Mouse (Mus musculus): ENCODE results near the gene Fry. TPM values are rescaled to one million over a fixed set of nuclear protein-coding genes. Genes with fewer than 3 reads are reported as not detected.

The Fry gene
- polyA plus RNA-seq, 1 experiment from 2014 or later = 12.4 TPM

DNA sequence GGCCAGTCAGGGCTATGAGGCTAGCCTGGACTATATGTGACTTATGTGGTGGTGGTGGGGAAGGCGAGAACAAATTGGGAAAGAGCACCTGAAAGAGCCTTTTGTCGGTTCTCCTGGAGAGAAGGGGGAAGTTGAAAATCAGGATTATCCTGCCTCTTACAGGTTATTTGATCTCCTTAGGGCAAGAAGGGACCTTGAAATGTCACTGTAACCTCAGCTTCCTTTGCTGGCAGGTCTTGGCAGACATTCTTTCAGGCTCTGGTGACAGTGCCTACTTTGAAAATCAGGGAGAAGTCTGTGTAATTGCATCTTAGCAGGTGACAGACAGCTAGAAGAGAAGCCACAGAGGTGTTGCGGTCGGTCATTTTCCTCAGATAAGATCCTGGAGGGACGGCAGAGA is 184.6 kb downstream of the Fry start:
- 87% methylated on average over 5 of the region's 5 CpGs for WGBS (ENCODE audit: missing documents)
- Histone ChIP-seq H3K79me2 (ENCODE audit: inconsistent target) (no peaks in the 10 kb centered on the region), H3K36me3 (ENCODE audit: inconsistent target) (no peaks in the 10 kb centered on the region), H3K4me3 (ENCODE audit: inconsistent target) (no peak overlapping the region), H3K27ac (no peak overlapping the region)

DNA sequence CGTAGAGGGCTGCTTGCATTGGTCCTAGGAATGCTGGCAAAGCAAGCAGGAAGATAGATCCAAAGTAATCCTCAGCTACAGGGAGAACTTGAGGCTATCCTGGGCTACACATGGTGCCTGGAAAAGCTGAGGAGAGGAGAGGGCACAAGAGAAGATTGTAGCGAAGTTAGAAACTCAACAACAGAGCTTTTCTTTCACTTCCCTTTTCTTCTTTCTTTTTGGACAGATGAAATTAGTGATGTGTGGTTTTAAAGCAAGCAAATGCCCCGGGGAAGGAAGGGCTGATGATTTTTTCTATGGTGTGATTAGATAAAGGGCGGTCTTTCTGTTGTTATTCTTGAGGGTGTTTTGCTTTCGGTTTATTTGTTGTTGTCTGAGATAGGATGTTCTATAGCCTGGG is 188.1 kb downstream of the Fry start:
- Histone ChIP-seq H3K27ac (no peak overlapping the region), H3K79me2 (ENCODE audit: inconsistent target) (no peaks in the 10 kb centered on the region), H3K36me3 (ENCODE audit: inconsistent target) (no peaks in the 10 kb centered on the region), H3K4me3 (ENCODE audit: inconsistent target) (no peak overlapping the region; the same call in 1 of the 2 replicates)
- 23% methylated on average over 5 of the region's 5 CpGs for WGBS (ENCODE audit: missing documents)

DNA sequence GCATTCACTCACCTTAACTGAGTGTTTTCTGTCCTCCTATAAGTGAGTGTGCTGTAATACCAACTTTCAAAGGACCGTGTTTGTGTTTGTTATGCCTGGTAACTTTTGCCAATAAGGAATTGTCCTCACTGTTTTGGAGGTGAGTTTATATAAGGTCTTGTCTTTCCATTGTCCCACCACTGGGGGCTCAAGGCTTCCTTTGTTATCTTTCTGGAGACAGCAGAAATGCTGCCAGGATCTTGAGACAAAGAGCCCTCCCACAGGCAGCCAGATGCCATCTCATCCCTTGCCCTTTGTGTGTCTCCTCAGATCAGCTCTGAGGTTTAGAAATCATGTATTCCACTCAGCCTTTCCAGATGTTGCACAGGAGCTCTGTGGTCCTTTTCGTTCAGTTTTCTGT is 194.8 kb downstream of the Fry start:
- no peak overlapping the region for H3K27ac ChIP-seq
- no peaks in the 10 kb centered on the region for H3K36me3 ChIP-seq (ENCODE audit: inconsistent target)
- H3K79me2 ChIP-seq (ENCODE audit: inconsistent target) = no peaks in the 10 kb centered on the region
- H3K4me3 ChIP-seq (ENCODE audit: inconsistent target) = no peak overlapping the region
- 90% methylated on average over 2 of the region's 2 CpGs for WGBS (ENCODE audit: missing documents)

DNA sequence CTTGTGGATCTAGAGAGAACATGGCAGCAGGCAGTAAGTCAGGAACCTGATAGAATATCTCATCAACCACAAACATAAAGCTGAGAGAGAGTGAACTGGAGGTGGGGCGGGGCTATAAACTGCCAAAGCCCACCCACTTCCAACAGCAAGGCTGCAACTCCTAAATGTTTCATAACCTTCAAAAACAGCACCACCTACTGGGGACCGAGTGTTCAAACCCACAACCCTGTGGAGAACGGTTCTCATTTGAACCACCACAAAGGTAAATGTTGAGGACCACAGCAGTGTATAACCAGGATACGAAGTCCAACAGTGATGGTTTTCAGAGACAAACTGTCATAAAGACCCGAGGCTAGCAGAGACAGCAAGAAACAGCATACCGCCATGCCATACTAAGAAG is 196.1 kb downstream of the Fry start:
- Histone ChIP-seq H3K79me2 (ENCODE audit: inconsistent target) (no peaks in the 10 kb centered on the region), H3K4me3 (ENCODE audit: inconsistent target) (no peak overlapping the region), H3K36me3 (ENCODE audit: inconsistent target) (no peaks in the 10 kb centered on the region), H3K27ac (no peak overlapping the region)
- 92% methylated on average over 6 of the region's 6 CpGs for WGBS (ENCODE audit: missing documents)

DNA sequence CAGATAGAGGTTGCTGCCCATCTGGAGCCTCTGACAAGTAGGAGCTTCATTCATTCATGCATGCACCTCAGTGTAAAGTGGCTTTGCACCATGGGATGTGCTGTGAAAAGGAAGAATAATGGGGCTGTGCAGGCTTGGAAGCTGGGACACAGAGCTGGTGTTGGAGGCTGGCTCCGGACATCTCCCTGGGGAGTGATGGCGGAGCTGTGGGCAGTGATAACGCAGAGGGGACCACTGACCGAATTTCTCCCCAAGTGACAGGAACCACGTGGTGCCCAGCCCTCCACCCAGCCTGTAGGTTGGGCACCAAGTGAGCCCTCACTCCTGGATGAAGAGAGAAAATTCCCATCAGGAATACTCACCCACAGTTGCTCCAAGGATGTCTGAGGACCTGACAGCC is 207.0 kb downstream of the Fry start:
- H3K27ac ChIP-seq = no peak overlapping the region
- no peaks in the 10 kb centered on the region for H3K79me2 ChIP-seq (ENCODE audit: inconsistent target)
- no peak overlapping the region for H3K4me3 ChIP-seq (ENCODE audit: inconsistent target)
- WGBS (ENCODE audit: missing documents) = 93% methylated on average over 5 of the region's 5 CpGs
- H3K36me3 ChIP-seq (ENCODE audit: inconsistent target) = no peaks in the 10 kb centered on the region

DNA sequence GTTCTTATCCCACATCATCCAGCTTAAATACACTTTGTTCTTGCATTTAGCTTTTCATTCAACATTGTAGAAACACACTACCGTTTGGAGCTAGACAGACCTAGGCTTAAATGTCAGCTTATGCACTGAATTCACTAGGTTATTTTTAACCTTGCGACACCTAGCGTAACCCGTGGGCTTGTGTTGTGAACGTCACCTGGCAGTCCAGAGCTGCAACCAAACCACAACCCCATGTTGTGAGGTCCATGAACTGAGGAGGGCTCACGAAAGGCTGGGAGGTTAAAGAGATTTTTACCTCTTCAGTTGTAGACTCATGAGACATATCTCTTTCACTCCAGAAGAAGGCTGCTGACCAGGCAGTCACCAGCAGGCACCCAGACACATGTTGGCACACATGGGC is 210.2 kb downstream of the Fry start:
- no peaks in the 10 kb centered on the region for H3K36me3 ChIP-seq (ENCODE audit: inconsistent target)
- WGBS (ENCODE audit: missing documents) = 93% methylated on average over 6 of the region's 6 CpGs

DNA sequence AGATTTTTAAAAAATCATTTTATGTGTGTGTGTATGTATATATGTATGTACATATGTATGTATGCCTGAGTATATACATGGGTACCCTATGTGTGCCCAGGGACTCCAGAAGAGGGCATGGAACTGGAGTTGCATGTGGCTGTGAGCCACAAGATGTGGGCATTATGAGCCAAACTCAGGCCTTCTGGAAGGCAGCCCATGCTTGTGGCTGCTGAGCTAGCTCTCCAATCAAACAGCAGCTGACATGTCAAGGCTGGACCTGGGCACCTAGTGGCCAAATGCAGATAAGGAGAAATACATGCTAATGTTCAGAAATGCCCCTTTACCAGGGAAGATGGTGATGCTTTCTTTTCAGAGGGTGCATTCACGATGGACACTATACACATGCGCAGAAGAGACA is 213.4 kb downstream of the Fry start:
- Histone ChIP-seq H3K79me2 (ENCODE audit: inconsistent target) (no peaks in the 10 kb centered on the region), H3K36me3 (ENCODE audit: inconsistent target) (no peaks in the 10 kb centered on the region), H3K27ac (no peak overlapping the region), H3K4me3 (ENCODE audit: inconsistent target) (no peak overlapping the region)
- WGBS (ENCODE audit: missing documents) = 93% methylated on average over 2 of the region's 2 CpGs

More for the DNA sequence above, 210.2 kb downstream of the Fry start:
- Histone ChIP-seq H3K79me2 (ENCODE audit: inconsistent target) (no peaks in the 10 kb centered on the region), H3K4me3 (ENCODE audit: inconsistent target) (no peak overlapping the region), H3K27ac (no peak overlapping the region)

DNA sequence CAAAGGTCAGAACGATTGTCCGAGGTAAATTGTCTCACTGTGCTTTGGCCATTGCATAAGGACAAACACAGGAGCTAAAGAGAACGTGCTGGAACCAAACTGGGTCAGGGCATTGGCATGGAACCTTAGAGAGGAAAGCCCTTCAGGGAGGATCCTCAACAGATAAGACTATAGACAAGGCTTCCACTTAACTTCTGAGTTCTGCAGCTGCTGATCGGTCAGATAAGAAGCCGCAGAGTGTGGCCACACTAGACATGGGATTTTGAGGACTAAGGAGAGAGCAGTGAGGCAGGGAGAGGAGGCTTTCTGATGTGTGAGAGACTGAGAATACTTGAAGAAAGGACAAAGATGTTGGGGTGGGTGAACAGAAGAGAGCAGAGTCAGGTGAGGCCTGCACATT is 214.4 kb downstream of the Fry start:
- Histone ChIP-seq H3K79me2 (ENCODE audit: inconsistent target) (no peaks in the 10 kb centered on the region), H3K36me3 (ENCODE audit: inconsistent target) (no peaks in the 10 kb centered on the region), H3K27ac (no peak overlapping the region), H3K4me3 (ENCODE audit: inconsistent target) (no peak overlapping the region)
- WGBS (ENCODE audit: missing documents) = 73% methylated on average over 5 of the region's 5 CpGs

DNA sequence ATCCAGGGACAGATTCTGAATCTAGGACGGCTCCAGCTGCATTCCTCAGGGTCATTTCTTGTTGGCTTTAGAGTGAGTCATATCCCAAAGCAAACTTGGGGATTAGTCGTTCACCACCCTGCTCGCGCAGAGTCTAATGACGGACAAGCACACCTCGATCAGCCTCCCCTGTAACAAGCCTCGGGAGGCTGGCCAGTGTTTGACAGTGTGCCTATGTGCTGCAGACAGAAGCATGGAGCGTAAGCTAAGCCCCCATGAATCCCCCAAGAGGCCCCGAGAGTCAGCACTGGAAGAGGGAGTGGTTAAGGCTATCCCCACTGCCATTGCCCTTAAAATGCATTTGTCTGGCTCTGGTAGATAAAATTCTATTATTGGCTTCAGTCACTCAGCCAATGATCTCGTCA is 214.9 kb downstream of the Fry start:
- WGBS (ENCODE audit: missing documents) = 91% methylated on average over 10 of the region's 10 CpGs

DNA sequence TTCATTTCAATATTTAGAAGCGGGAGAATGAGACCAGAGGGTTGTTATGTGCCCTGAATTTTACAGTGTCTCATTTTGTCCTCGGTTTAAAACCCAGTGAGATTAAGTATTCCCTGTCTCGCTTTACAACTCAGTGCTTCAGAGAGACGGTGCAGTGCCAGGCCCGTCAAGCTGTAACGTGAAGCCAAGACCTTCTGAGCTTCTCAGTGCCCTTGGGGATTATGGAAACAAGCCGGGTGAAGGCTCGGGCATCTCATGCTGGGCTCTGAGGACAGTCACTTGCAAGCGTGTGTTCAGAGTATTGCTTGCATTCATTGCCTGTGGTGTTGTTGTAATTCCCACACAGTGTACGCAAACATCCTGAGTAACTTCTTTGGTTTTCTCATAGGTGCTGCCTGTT is 218.0 kb downstream of the Fry start:
- WGBS (ENCODE audit: missing documents) = 93% methylated on average over 10 of the region's 10 CpGs
- H3K36me3 ChIP-seq (ENCODE audit: inconsistent target) = no peaks in the 10 kb centered on the region
- no peak overlapping the region for H3K27ac ChIP-seq
- no peaks in the 10 kb centered on the region for H3K79me2 ChIP-seq (ENCODE audit: inconsistent target)
- no peak overlapping the region for H3K4me3 ChIP-seq (ENCODE audit: inconsistent target)

More for the DNA sequence above, 214.9 kb downstream of the Fry start:
- Histone ChIP-seq H3K36me3 (ENCODE audit: inconsistent target) (no peaks in the 10 kb centered on the region), H3K79me2 (ENCODE audit: inconsistent target) (no peaks in the 10 kb centered on the region), H3K4me3 (ENCODE audit: inconsistent target) (no peak overlapping the region), H3K27ac (no peak overlapping the region)

DNA sequence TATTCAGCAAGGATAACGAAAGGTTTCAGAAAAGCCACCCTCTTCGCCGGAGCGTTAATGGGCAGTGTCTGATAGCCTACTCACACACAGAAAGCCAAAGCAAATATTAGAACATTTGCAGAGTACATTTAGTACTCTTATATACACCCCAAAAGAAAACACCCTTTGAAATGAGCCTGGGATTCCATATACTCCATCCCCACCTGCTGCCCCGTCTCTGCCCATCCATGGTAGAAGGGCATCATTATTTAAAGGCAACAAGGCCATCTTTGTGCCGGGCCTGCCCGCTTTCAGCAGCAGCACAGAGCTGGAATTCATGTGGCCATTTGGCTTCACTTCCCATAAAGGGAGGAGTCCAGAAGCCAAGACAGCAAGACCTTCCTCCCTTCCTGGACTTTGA is 219.3 kb downstream of the Fry start:
- Histone ChIP-seq H3K79me2 (ENCODE audit: inconsistent target) (no peaks in the 10 kb centered on the region), H3K27ac (no peak overlapping the region), H3K4me3 (ENCODE audit: inconsistent target) (no peak overlapping the region), H3K36me3 (ENCODE audit: inconsistent target) (no peaks in the 10 kb centered on the region)
- WGBS (ENCODE audit: missing documents) = 95% methylated on average over 7 of the region's 7 CpGs

DNA sequence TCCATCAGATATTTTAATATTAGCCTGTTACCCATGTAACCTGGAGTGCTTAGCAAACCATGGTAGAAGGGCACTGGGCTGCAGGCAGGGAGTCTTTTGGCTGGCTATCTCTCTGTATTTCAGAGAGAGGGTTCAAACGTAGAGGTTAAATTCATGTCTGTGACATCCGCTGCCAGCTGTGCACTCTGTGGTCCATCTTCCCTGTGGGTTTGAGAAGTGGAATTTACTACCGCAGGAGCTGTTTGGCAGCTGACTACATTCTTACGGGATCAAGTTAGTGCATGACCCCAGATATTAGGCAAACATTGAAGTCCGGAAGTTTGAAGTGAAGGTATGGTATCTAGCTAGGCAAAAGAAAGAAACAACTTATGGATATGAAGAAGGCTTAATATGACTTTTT is 222.5 kb downstream of the Fry start:
- WGBS (ENCODE audit: missing documents) = 99% methylated on average over 5 of the region's 5 CpGs
- H3K4me3 ChIP-seq (ENCODE audit: inconsistent target) = no peak overlapping the region
- H3K27ac ChIP-seq = no peak overlapping the region
- H3K79me2 ChIP-seq (ENCODE audit: inconsistent target) = no peaks in the 10 kb centered on the region
- H3K36me3 ChIP-seq (ENCODE audit: inconsistent target) = no peaks in the 10 kb centered on the region

DNA sequence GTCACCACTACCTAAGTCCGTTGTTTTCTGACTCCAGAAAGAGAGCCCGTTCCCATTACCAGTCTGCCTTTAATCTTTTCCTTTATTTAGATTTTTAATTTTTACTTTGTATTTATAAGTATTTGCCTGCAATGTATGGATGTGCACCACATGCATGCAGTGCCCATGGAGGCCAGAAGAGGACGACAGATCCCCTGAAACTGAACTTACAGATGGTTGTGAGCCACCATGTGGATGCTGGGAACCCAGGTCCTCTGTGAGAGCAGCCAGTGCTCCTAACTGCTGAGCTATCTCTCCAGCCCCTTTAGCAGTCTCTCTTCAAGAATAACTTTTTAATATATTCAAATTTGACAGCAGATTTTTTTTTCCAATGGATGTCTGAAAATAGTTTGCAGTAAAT is 223.7 kb downstream of the Fry start:
- Histone ChIP-seq H3K27ac (no peak overlapping the region), H3K79me2 (ENCODE audit: inconsistent target) (no peaks in the 10 kb centered on the region), H3K36me3 (ENCODE audit: inconsistent target) (no peaks in the 10 kb centered on the region), H3K4me3 (ENCODE audit: inconsistent target) (no peak overlapping the region)
- 93% methylated on average over 3 of the region's 3 CpGs for WGBS (ENCODE audit: missing documents)

DNA sequence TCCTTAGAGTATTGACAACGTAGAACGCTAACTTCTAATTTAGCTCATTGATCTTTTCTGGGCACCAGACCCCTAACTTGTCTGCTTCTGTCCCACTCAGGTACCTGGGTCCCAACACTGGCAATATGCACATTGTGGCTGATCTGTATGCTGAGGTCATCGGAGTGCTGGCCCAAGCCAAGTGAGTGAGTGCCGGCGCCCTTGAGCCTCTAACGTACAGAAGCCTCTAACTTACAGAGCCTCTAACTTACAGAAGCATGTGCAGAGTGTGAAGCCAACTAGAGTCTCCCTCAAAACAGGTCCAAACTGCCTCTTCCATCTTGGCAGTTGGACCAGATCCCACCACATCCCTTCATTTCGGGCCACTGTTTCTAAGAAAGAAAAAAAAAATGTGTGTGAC is 227.5 kb downstream of the Fry start:
- Histone ChIP-seq H3K79me2 (ENCODE audit: inconsistent target) (no peaks in the 10 kb centered on the region), H3K36me3 (ENCODE audit: inconsistent target) (no peaks in the 10 kb centered on the region), H3K27ac (no peak overlapping the region), H3K4me3 (ENCODE audit: inconsistent target) (no peak overlapping the region)
- WGBS (ENCODE audit: missing documents) = 90% methylated on average over 7 of the region's 7 CpGs

DNA sequence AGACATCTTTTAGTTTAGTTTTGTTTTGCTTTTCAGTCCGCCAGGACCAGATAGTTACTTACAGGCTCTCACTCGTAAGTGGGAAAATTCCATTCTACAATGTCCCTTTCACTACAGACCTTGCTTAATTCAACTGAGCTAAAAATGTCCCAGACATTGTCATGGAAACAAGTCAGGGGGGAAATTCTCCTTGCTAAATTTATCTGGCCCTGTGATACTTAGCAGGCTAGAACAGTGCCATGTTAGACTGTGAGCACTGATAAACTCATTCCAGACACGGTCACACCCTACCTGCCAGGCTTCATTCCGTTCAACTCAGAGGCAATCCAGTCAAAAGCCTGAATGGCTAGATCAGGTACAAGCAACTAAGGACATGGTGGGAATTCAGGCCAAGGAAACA is 227.9 kb downstream of the Fry start:
- 95% methylated on average over 4 of the region's 4 CpGs for WGBS (ENCODE audit: missing documents)
- Histone ChIP-seq H3K27ac (no peak overlapping the region), H3K4me3 (ENCODE audit: inconsistent target) (no peak overlapping the region), H3K36me3 (ENCODE audit: inconsistent target) (no peaks in the 10 kb centered on the region), H3K79me2 (ENCODE audit: inconsistent target) (no peaks in the 10 kb centered on the region)

DNA sequence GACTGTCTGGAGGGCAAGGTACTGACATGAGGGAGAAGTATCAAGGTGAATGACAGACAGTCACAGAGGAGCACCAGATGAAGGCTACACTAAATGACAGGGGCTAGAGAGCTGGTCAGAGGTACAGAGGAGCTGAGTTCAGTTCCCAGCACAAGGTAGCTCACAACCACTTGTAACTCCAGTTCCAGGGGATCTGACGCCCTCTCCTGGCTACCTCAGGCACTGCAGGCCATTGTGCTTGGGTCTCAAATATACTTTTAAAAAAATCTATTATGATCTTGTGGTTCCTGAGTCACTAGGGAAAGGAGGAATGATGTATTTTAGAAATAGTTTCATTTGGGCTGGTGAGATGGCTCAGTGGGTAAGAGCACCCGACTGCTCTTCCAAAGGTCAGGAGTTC is 229.4 kb downstream of the Fry start:
- H3K79me2 ChIP-seq (ENCODE audit: inconsistent target) = no peaks in the 10 kb centered on the region
- H3K36me3 ChIP-seq (ENCODE audit: inconsistent target) = no peaks in the 10 kb centered on the region
- H3K4me3 ChIP-seq (ENCODE audit: inconsistent target) = no peak overlapping the region
- 100% methylated on average over 1 of the region's 2 CpGs for WGBS (ENCODE audit: missing documents)
- H3K27ac ChIP-seq = no peak overlapping the region

Data from macrophage (primary cell).